Mouse (Mus musculus): ENCODE measurements around the gene Chrna9.

The Chrna9 gene

DNA sequence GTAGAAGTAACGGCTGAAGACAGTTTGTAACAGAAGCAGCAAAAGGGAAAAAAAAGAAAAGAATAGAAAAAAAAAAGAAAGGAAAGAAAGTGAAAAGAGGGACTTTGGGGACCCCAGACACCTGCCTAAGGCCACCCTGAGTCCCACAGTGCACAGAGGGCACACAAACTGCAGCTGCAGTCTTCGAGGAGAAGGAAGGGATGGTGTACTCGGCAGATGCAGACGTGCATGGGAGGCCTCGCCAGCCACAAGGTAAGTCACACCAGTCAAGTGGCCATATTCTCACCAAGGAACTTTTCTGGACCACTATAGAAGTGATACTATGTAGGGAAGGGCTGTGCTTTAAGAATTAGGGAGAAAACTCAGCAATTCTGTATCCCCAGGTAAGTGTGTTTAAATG is at the start of gene Chrna9:
Gene Chrna9, plus strand, starts transcription at position 139 of the 400 bp plus-strand sequence.
- ATAC-seq (ENCODE audit: insufficient number of reproducible peaks, low FRiP score, low TSS enrichment), result no peak

DNA sequence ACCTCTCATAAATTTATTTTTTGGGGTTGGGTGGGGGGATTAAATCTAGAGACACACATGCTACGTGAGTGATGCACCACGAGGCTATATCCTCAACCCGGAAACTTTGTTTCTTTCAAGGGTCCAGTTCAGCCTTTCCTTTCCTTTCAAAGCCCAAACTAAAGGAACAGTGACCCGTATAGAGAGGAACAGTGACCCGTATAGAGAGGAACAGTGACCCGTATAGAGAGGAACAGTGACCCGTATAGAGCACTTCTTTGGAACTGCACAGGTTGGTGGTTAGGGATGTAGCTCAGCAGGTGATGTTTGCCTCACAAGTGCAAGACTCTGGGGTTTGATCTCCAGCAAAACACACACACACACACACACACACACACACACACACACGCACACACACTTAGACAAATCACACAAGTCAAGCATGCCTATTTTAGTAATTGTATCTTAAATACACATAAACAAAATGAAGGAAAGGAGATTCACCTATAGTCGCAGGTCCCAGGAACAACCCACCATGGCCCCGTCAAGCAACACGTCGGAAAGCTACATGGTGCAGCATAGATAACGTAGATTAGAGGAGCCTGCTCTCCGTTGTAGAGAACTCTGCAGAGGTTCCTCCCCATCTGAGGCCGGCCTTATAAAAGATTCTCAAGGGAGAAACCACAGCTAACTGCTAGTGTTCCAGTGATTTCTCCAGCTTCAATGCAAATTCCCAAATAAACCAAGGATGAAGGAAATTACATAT is 48.9 kb upstream of the Chrna9 start:
- ATAC-seq (ENCODE audit: insufficient number of reproducible peaks, low FRiP score, low TSS enrichment), result no peak

DNA sequence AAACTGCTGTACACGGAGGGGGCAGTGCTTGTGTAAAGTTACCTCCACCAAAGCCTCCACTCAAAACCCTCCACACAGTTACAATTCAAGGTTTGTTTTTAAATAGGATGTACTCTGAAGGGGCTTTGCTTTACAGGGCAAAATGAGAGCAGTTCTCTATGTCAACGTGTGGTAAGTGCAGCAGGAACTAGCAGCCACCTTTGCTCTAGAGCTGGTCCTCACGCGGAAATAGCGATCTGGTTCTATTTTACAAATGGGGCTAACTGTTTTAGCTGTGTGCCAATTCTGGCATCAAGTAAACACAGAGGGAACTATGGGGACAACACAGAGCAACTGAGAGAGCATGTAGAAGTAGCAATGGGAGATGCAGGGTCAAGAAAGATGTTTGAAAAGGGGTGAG is 46.6 kb upstream of the Chrna9 start:
- no peak for ATAC-seq (ENCODE audit: insufficient number of reproducible peaks, low FRiP score, low TSS enrichment)

DNA sequence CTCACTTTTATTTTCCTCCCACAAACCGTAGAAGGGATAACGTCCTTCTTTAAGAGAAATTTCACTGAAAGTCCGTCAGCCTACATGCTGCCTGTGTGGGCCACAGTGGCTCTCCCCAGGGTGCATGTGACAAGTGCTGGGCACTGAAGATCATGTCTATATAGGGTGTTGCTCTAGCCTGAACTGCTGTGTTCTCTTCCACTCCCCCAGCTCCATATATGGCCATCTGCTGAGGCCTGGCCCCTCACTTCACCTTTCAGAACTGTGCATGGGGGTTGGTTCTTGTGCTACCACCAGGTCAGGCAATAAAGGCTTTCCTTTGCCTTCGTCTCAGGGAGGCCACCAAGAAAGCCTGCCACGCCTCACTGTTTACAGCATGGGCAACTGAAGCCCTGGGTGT is 45.7 kb upstream of the Chrna9 start:
- no peak for ATAC-seq (ENCODE audit: insufficient number of reproducible peaks, low FRiP score, low TSS enrichment)

DNA sequence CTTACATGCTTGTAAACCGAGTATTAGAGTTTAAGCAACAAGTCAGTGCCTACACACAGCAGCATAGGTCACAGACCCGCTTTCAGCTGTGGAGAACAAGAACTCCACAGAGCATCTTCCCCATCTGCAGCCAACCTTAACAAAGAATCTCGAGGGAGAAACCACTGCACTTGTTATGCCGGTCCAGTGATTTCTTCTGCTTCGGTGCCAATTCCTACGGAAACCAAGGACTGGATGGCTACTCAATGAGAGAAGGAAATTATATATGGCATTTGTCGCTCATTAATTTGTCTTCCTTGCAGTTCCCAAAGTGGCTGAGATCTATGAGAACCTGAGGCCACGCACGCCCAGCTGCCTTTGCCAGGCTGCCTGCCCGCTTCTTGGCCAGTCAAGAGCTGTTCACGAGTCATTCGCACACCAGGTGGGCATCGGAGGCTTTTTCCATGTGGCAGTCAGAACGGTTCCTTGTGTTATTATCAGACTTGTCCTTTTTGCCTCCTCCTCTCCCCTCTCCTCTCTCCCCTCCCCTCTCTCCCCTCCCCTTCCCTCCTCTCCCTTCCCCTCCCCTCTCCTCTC is 43.4 kb upstream of the Chrna9 start:
- no peak for ATAC-seq (ENCODE audit: insufficient number of reproducible peaks, low FRiP score, low TSS enrichment)

DNA sequence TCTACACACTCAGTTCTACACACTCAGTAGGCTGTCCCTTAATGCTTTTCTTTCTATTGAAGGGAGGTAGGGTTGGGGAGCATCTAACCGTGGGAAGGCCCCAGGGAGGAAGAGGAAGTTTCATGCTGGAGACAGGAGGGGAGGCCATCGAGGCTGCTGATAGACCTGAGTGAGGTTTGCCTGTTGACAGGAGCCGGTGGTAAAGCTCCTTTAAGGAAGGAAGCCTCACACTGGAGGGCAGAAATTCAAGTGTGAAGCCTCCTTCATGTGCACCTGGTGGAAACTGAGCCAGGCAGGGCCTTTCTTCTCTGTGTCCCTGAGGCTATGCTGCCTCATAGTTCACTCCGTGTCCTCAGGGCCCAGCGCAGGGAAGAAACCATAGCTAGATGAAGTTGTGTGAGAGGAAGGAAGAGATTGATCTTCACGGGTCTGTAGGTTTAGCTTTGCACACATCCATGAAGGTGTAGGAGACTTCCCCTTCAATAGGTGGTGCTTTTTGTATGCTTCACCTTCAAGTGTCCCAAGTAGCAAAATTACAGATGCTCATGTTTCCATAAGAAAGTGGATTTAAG is 39.5 kb upstream of the Chrna9 start:
- ATAC-seq (ENCODE audit: insufficient number of reproducible peaks, low FRiP score, low TSS enrichment), result no peak

DNA sequence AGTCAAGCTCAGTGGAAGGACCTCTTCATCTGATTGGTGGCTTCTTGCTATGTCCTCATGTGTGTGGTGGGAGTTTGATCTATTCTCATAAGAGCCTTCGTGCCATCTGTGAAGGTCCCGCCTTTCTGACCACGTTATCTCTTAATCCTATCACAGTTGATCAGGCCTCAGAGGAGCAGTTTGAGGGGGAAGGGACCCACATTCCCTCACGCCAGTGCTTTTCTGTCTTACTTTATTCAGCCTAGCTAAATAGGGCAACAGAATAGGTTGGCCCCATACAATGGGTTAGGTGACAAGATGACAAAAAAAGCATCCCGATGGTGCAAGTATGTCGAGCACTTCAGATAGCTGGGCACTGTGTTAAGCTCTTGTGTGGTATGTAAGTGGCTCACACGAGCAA is 39.0 kb upstream of the Chrna9 start:
- no peak for ATAC-seq (ENCODE audit: insufficient number of reproducible peaks, low FRiP score, low TSS enrichment)

DNA sequence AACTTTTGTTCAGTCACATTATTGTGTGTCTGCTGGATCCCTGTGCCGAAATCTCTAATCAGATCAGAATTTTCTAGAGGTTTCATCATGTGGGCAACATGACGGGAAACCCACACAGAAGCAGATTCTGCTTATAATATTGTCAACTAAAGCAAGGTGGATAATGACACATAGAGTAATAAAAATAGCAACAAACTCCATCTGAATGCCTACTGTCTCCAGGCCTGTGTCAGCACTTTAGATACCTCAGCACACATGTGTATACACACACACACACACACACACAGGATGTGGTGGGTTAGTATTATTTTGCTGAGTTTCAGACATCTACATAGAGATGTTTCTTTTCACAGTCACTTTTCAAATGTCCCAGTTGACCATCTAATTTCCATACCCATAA is 37.0 kb upstream of the Chrna9 start:
- ATAC-seq (ENCODE audit: insufficient number of reproducible peaks, low FRiP score, low TSS enrichment), result no peak

DNA sequence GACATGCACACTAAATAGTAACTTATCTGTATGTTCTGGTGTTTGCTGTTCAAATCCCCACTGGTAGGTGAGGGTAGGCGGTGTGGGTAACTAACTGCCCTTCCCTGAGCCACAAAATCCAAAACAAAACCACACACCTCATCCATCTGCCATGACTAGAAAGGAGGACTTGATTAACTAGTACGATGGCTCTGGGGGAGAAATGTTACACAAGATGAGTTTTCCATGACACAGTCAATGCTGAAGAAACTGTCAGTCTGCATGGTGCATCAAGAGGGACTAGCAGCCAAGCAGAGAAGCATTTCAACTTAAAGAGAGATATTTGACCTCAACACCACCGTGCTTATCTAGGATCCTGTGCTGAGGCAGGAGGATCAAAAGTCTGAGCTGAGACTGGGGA is 36.0 kb upstream of the Chrna9 start:
- ATAC-seq (ENCODE audit: insufficient number of reproducible peaks, low FRiP score, low TSS enrichment), result no peak

DNA sequence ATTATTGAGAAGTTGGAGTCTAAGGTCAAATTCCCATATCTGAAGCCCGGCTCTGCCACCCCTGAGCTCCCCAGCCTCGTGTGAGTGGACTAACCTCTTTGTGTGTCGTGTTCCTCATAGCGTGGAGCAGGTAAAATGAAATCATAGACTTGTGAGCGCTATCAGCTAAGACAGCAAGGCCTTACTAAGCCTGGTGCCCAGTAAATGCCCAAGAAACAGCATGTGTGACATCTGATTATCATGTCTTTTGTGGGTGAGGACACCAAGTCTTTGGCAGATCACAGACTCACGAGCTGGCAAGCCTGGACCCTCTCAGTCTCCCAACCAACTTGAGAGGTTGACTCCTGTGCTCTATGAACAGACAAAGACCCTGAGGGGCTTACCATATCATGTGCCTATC is 34.6 kb upstream of the Chrna9 start:
- no peak for ATAC-seq (ENCODE audit: insufficient number of reproducible peaks, low FRiP score, low TSS enrichment)

DNA sequence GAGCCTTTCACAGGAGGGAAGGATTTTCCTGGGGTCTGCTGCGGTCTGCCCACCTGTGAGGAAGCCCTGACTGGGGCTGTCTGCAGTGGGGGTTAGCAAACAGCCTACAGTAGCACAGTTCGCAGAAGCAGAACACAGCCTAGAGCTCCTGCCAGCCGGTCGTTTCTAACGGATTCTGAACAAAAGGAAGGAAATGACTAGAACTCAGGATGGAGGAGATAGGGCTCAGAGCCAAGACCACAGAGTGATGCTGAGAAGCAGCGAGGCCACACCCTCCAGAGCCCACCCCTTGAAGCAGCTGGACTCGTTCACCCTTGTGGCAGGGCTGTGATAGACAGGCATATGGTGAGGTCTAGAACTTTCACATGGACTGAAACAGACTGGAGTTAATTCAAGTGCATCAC is 33.9 kb upstream of the Chrna9 start:
- no peak for ATAC-seq (ENCODE audit: insufficient number of reproducible peaks, low FRiP score, low TSS enrichment)

DNA sequence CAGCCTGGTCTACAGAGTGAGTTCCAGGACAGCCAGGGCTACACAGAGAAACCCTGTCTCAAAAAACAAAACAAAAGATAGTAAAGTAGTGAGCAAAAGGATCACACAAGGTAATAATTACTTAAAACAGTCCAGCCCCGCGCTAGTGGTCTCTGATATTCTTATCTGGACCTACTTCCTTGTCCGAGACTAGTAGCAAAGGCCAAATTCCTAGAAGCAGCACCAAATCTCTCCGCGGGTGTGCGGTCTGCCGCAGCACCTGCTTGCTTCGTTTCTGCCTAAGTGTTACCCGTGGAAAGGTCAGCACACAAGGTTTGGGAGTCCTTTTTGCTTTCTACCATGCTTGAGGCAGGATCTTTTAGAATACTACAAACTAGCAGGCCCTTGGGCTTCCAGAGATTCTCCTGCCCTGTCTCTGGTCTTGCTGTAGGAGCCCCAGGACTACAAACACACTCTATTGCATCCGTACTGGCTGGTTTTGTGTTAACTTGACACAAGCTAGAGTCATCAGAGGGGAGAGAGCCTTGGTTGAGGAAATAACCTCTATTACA is 32.8 kb upstream of the Chrna9 start:
- ATAC-seq (ENCODE audit: insufficient number of reproducible peaks, low FRiP score, low TSS enrichment), result no peak

DNA sequence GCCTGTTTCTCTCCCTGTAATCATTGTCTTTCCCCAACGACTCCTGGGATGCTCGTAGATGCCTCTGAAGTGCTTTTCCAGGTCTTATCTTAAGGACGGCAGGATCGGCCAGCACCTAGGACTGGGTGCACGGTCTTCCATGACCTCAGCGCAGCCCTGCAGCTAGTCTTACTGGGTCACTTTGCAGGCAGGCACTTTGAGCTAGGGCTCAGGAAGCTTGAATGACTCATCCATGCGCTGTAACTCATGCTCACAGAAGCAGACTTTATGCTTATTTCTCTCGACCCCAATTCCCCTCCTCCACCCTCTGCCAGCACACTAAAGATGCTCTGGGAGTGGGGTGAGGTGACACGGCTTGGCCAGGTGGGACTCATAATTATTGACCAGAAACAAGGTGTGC is 31.9 kb upstream of the Chrna9 start:
- no peak for ATAC-seq (ENCODE audit: insufficient number of reproducible peaks, low FRiP score, low TSS enrichment)

DNA sequence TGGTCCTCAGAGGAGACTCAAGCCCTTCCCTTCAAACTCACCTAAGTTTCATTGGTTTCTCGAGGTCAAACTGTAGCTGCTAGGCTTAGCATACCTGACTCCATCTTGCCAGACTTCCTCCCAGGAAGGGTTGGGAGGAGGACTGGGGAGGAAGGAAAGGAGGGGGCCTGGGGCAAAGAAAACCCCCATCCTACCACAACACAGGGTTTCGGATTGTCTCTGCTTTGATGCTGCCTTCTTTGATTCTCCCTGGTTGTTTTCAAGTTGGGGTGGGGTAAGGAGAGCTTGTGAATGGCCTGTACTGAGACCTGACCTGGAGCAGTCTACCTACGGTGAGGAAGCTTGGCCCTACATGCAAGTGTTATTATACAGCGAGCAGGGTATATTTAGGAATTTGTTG is 30.2 kb upstream of the Chrna9 start:
- ATAC-seq (ENCODE audit: insufficient number of reproducible peaks, low FRiP score, low TSS enrichment), result no peak

DNA sequence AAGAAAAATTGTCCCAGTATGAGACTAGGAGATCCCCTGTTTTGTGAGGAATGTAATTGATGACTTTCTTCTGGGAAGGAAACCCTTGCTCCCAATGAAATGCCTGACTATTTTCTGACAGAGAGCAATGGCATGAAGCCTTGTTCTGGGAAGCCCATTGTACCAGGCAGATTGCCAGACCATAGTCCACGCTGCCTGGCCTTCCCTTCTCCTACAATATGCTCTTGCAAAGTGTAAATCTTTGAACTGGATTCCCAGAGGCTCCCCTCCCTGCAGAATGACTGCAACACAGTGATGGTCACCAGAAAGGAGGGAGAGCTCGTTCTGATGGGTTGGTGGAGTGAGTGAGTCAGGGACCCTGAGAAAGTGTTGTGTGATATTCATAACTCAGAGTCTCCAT is 26.0 kb upstream of the Chrna9 start:
- no peak for ATAC-seq (ENCODE audit: insufficient number of reproducible peaks, low FRiP score, low TSS enrichment)

DNA sequence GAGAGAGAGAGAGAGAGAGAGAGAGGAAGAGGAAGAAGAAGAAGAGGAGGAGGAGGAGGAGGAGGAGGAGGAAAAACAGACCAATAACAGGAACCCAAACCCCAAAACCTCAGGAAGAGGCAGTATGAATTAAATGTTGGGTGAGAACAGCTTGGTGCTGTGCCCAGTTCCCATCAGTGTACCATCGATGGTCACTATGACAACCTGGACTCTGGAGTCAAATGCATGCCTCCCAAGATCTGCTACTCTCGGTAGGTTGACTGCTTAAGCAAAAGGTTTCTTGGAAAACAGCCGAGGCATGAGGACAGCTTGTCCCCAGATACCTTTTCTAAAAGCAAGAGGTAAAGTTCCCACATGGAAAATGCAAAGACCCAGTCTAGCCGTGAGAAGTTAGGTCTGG is 25.4 kb upstream of the Chrna9 start:
- no peak for ATAC-seq (ENCODE audit: insufficient number of reproducible peaks, low FRiP score, low TSS enrichment)

DNA sequence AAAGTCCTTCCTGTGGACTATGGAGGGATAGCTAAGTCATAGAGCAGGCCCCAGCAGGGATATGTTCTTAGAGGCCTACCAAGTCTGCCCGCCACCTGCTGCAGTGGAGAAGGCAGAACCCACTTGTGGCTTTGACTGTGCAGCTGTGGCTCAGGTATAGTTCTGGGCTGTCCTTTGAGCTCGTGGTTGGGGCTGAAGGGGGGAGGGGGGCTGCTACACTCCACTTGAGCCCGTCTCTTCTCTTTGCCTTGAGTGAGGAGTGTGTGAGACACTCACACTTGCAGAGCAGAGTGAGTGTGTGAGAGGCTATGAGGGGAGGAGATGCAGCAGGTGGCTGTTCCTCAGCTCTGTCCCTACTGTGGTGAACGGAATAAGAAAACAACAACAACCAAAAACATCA is 24.3 kb upstream of the Chrna9 start:
- ATAC-seq (ENCODE audit: insufficient number of reproducible peaks, low FRiP score, low TSS enrichment), result peak; percentile 23; the same call in 1 of the 2 replicates

DNA sequence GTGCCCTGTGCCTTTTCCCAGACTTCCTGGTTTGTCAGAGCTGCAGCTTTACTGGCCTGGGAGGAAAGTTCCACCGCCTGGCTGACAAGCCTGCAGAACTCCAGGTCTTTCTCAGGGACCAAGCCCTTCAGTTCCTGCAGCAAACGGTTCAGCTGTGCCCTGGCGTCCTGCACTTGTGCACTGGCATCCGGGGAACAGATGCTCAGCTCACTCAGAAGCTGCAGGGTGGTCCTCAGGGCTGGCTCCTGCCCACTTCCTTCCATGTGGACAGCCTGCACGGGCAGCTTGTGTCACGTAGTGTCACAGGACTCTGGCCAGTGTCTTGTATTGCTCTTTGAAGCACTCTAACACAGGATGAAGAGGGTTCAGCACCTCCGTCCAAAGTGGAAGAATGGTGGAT is 23.0 kb upstream of the Chrna9 start:
- no peak for ATAC-seq (ENCODE audit: insufficient number of reproducible peaks, low FRiP score, low TSS enrichment)

DNA sequence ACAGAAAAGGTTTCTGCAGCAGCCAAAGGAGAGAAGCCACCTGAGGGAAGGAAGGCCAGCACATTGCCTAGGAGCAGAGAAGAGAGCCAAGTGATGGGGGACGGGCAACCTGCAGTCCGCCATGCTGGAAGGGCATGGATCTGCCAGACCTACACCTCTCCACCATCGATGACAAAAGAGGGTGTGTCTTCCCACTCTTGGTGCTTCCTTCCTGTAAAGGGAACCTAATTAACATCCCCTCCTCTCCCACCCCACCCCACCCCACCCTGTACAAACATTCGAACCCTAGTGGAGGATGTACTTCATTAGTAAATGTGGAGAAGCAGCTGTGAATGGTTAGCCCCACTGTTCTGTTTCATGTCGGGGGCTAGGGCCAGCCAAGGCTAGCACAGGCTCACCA is 22.5 kb upstream of the Chrna9 start:
- ATAC-seq (ENCODE audit: insufficient number of reproducible peaks, low FRiP score, low TSS enrichment), result no peak

DNA sequence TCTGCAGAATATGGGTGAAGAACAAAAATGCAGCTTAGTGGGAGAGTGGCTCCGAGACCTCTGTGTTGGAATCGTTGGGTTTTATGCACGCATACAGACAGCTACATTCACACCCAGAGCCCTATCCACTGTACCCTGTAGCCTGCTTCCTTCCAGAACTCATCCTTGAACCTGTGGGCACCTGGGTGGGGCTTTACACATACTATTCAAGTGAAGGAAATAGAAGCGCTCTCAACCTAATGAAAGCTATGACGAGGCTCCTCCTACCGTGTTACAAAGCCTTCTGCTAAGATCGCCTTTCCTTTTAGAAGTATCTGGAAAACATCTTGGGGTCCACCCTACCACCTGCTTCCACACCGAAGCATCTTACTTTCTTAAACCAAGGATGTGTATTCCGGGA is 21.6 kb upstream of the Chrna9 start:
- ATAC-seq (ENCODE audit: insufficient number of reproducible peaks, low FRiP score, low TSS enrichment), result no peak

DNA sequence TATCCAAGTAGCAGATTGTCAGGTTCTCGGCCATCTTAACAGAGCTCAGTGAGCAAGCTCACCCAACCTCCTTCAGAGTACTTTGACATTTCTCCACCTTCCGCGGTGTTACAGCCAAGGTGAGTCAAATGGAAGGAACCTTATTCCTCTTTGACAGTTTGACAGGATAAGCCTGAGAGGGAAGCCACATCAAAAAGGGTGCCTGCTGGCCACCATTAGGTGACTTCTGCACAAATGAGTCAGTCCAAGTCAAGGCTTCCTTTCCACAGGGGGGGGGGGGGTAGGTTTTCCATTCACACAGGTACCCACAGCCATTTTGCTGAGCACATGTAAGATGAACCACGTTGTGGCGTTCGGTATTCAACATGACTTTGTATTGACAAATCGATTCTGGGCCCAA is 20.4 kb upstream of the Chrna9 start:
- ATAC-seq (ENCODE audit: insufficient number of reproducible peaks, low FRiP score, low TSS enrichment), result no peak

DNA sequence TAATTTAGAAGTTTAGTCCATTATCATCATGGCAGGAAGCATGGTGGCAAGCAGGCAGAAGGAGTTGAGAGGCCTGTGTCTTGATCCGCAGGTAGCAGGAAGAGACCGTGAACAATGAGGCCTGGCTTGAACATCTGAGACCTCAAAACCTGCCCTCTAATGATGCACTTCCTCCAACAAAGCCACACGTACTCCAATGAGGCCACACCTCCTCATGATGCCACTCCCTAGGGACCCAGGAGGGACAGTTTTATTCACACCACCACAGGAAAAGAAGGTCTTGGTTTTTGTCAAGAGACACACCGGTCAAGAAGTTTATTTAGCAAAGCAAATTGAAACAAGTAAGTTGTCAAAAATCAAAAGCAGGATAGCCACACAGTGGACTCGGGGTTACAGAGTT is 17.8 kb upstream of the Chrna9 start:
- ATAC-seq (ENCODE audit: insufficient number of reproducible peaks, low FRiP score, low TSS enrichment), result no peak
